ENCODE assay signal across 18 mouse cellular contexts in the genomic region with DNA sequence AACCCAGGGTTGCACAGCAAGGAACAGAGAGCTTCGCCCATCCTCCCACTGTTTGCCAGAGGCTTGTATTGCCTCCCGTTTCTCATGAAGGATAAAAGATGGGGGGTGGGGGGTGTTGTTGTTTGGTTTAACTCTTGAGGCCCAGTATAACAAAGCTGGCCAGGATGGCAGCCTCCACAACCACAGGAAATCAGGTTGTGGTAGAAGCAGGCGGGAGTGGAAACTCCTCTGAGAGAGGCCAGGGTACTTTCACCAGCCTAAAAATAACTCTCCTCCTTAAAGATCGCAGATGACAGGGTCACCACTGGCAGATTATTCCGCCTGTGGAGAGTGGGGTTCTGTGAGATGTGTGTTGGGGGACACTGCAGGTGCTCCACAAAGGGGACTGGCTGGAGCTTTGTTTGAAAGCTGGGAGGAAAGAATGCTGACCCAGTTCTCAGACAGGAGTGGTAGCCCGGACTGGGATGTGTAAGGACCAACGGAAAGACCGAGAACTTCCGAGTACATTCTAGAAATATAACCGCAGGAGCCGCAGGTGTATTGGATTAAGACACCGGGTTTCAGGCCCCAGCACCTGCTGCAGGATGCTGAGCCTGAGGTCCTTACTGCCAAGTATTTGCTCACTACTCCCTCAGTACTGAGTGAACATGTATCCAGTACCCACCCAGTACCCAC. TPM values are rescaled to one million over a fixed set of nuclear protein-coding genes. Genes with fewer than 3 reads are reported as not detected.
DNase-seq lines count a peak whose midpoint lies in the region; TF ChIP-seq lines count a peak whose summit lies in the region.
"Had no signal": no experiment of that assay in that cellular context is flagged by ENCODE, and none has a peak within 500 bp of the region (broad histone marks: within the 10 kb centered on the region; RNA-seq: fewer than 3 reads in every experiment).

No protein-coding gene starts in this region.

- peaks cover 13% of the 10 kb centered on the region; the same call in 1 of the 2 replicates for H3K4me1 ChIP-seq in spleen, adult 2 months (ENCODE audit: control insufficient read depth, insufficient read depth, insufficient read length)

- DNase-seq in spleen, adult 2 months (ENCODE audit: low read depth in 1 of 2, low spot score in 2 of 2): peak in 1 of 2 experiments; percentile 47
- DNase-seq in spleen, postnatal 10 days (ENCODE audit: low spot score in 2 of 2): no peak
- peak; percentile 48 for DNase-seq in T-cell, adult 2 months (ENCODE audit: low spot score)
- peak; percentile 70 for DNase-seq in naive thymus-derived CD4-positive, alpha-beta T cell, adult 2 months (ENCODE audit: low read depth)
- DNase-seq in thymus, postnatal 4 days: peak; percentile 50
- no peak for DNase-seq in right cerebral cortex, adult 18-20 months
- DNase-seq in right cerebral cortex, postnatal 10 days (ENCODE audit: low spot score in 2 of 2): no peak
- DNase-seq: adrenal gland, adult 2 months; cerebellum, adult 9-10 months; heart, postnatal 10 days; kidney, adult 2 months; kidney, postnatal 14 days; layer of hippocampus, adult 9-11 months; lung, adult 2 months; right cerebral cortex, postnatal 4 days had no signal

- WGBS in spleen, adult 2 months: 15% methylated on average over 12 of the region's 12 CpGs

- no peak for TF ChIP-seq POLR2A in spleen, adult 2 months (IDR thresholded peaks at IDR 0.05; ENCODE audit: low read depth, low read length)

- no peaks in the 10 kb centered on the region for H3K36me3 ChIP-seq in spleen, adult 2 months (ENCODE audit: control insufficient read depth, insufficient read depth, low read length)
- H3K36me3 ChIP-seq: embryonic facial prominence, embryonic 10.5 days; limb, embryonic 12.5 days; liver, embryonic 12.5 days had no signal

- no peak overlapping the region for H3K4me3 ChIP-seq in spleen, adult 2 months (ENCODE audit: extremely low read depth, insufficient read depth, insufficient read length)
- H3K4me3 ChIP-seq: embryonic facial prominence, embryonic 10.5 days; limb, embryonic 12.5 days; liver, embryonic 12.5 days had no signal

- TF ChIP-seq CTCF in spleen, adult 2 months (IDR thresholded peaks at IDR 0.05; ENCODE audit: extremely low read depth, insufficient read depth, insufficient read length, insufficient replicate concordance): no peak

- peak overlapping the region; percentile 44; the same call in 1 of the 2 replicates for H3K27ac ChIP-seq in spleen, adult 2 months (ENCODE audit: insufficient read depth, low read length)
- H3K27ac ChIP-seq: limb, embryonic 12.5 days; liver, embryonic 12.5 days had no signal

- H3K27me3 ChIP-seq in spleen, adult 2 months (ENCODE audit: control insufficient read depth, insufficient read depth, low read length): no peaks in the 10 kb centered on the region
- H3K27me3 ChIP-seq: limb, embryonic 12.5 days had no signal

RNA-seq across cellular contexts. Expression of a gene that starts 42.8 kb away (rescaled TPM):
- 138 and 195 TPM in 2 replicates for polyA plus RNA-seq in spleen, adult 2 months (2012; rRNA removed)

RNA-seq across cellular contexts. Expression of a gene that starts 47.3 kb away (rescaled TPM):
- polyA plus RNA-seq in spleen, adult 2 months (2012; rRNA removed): 259 and 289 TPM in 2 replicates

Comparison
In these comparisons a context has a peak if more than half of its experiments do, and no peak if none do; other contexts are left out.
1. DNase-seq: peak in T-cell, adult 2 months (single experiment), naive thymus-derived CD4-positive, alpha-beta T cell, adult 2 months (single experiment) and thymus, postnatal 4 days (single experiment); none in spleen, postnatal 10 days (0 of 2), right cerebral cortex, adult 18-20 months (single experiment) and right cerebral cortex, postnatal 10 days (0 of 2).